Mouse (Mus musculus) heart, embryonic 16.5 days (tissue): ENCODE data around the gene Myh9. TPM values are rescaled to one million over a fixed set of nuclear protein-coding genes. Genes with fewer than 3 reads are reported as not detected.

Source experiments
- ATAC-seq: fragments of 200-750 bp; cut with Nextera tagmentation; replicated peaks from 2 replicates; pipeline ENCODE4 v1.8.0; 2017; ENCODE audit warnings: moderate number of reproducible peaks; ENCODE audit not compliant: insufficient read depth, low FRiP score; ENCODE audit errors: extremely low read depth
- H3K27ac ChIP-seq: fragments of 300-500 bp; sonication (generic); 2 replicates; pipeline ENCODE4 v1.5.1; 2014; ENCODE audit warnings: mild to moderate bottlenecking, low read length, control low read depth, moderate library complexity
- H3K27me3 ChIP-seq: fragments of 300-500 bp; sonication (generic); 2 replicates; pipeline ENCODE4 v1.6.1; 2014; ENCODE audit warnings: low read length, mixed read lengths; ENCODE audit not compliant: control insufficient read depth, insufficient read depth
- H3K36me3 ChIP-seq: fragments of 300-500 bp; sonication (generic); 2 replicates; pipeline ENCODE4 v1.6.1; 2014; ENCODE audit not compliant: control insufficient read depth, insufficient read depth
- H3K4me1 ChIP-seq: fragments of 300-500 bp; sonication (generic); 2 replicates; pipeline ENCODE4 v1.6.1; 2014; ENCODE audit warnings: low read length, mixed read lengths; ENCODE audit not compliant: control insufficient read depth, insufficient read depth
- H3K4me2 ChIP-seq: fragments of 300-500 bp; sonication (generic); 2 replicates; pipeline ENCODE4 v1.6.1; 2014; ENCODE audit warnings: low read depth, mild to moderate bottlenecking, control low read depth, low read length
- H3K4me3 ChIP-seq: fragments of 300-500 bp; sonication (generic); 2 replicates; pipeline ENCODE4 v1.5.1; 2014; ENCODE audit warnings: mild to moderate bottlenecking, control low read depth, low read length
- H3K9ac ChIP-seq: fragments of 300-500 bp; sonication (generic); 2 replicates; pipeline ENCODE4 v1.6.1; 2014; ENCODE audit warnings: low read length, control low read depth
- H3K9me3 ChIP-seq: fragments of 300-500 bp; sonication (generic); replicated peaks from 2 replicates; pipeline ENCODE4 v1.6.1; 2016; ENCODE audit warnings: low read length; ENCODE audit not compliant: control insufficient read depth
- WGBS: fragments of 180-500 bp; shearing (Covaris S2); extraction: QIAGEN DNeasy Blood & Tissue Kit; methylation state at CpG from one replicate; pipeline ENCODE4 v1.1.7; 2014; 5-methylcytosine and 5-hydroxymethylcytosine counted together
- polyA plus RNA-seq: library from polyadenylated mRNA; unstranded; fragments of >200 nt; fragmentation: Nextera tagmentation; extraction: Ambion mirVana; gene quantifications from 2 replicates; pipeline ENCODE4 v1.2.1, GENCODE M21; 2015

Gene Myh9
- polyA plus RNA-seq, 1 experiment from 2014 or later, result 22.8 TPM

- H3K9me3 ChIP-seq, result no peaks in the 10 kb centered on the region
- no peaks in the 10 kb centered on the region for H3K27me3 ChIP-seq
- H3K4me2 ChIP-seq, result no peak overlapping the region
- peak overlapping the region; percentile 61 for H3K27ac ChIP-seq
- peak overlapping the region; percentile 29; the same call in 1 of the 2 replicates for H3K9ac ChIP-seq
- no peaks in the 10 kb centered on the region for H3K36me3 ChIP-seq
- peaks cover 17% of the 10 kb centered on the region for H3K4me1 ChIP-seq
- 20% methylated on average over 15 of the region's 17 CpGs for WGBS
- no peak overlapping the region for H3K4me3 ChIP-seq
- peak; percentile 59 for ATAC-seq
Measured at GRCm38 (mm10) chr15:77882797-77883696, 41.1 kb upstream of the Myh9 start.

GRCm38 (mm10) chr15:77882297-77882696, 40.3 kb upstream of the Myh9 start:
- Histone ChIP-seq H3K27me3 (no peaks in the 10 kb centered on the region), H3K36me3 (no peaks in the 10 kb centered on the region), H3K9ac (no peak overlapping the region; the same call in 1 of the 2 replicates), H3K27ac (peak overlapping the region; percentile 33; the same call in 1 of the 2 replicates), H3K9me3 (no peaks in the 10 kb centered on the region), H3K4me3 (no peak overlapping the region), H3K4me2 (no peak overlapping the region), H3K4me1 (peaks cover 17% of the 10 kb centered on the region)
- WGBS, result 56% methylated on average over 6 of the region's 6 CpGs
- no peak for ATAC-seq

DNA sequence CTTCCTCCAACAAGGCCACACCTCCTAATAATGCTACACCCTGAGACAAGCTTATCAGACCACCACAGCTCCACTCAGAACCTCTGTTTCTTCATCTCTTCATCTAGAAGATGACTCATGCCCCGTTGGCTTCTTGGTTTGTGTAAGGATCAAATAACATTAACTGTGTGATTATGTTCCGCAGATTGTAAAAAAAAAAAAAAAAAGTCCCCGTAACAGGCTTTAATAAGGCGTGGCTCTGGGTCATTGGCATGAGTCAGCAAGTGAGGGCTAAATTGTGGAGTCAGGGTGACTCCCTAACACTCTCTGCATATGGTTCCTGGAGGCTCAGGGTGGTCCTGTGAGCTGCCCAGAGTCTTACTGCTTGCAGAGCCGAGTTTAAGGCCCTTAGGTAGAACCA, 39.7 kb upstream of the Myh9 start:
- no peaks in the 10 kb centered on the region for H3K9me3 ChIP-seq
- 52% methylated on average over 5 of the region's 5 CpGs for WGBS
- H3K27ac ChIP-seq, result no peak overlapping the region
- peaks cover 17% of the 10 kb centered on the region for H3K4me1 ChIP-seq
- H3K9ac ChIP-seq, result no peak overlapping the region
- H3K4me2 ChIP-seq, result no peak overlapping the region
- H3K36me3 ChIP-seq, result no peaks in the 10 kb centered on the region
- H3K4me3 ChIP-seq, result no peak overlapping the region
- H3K27me3 ChIP-seq, result no peaks in the 10 kb centered on the region
- no peak for ATAC-seq

- Histone ChIP-seq H3K27ac (no peak overlapping the region), H3K9ac (no peak overlapping the region), H3K36me3 (no peaks in the 10 kb centered on the region), H3K4me3 (no peak overlapping the region), H3K4me2 (no peak overlapping the region), H3K27me3 (no peaks in the 10 kb centered on the region), H3K4me1 (peaks cover 15% of the 10 kb centered on the region), H3K9me3 (no peaks in the 10 kb centered on the region)
- ATAC-seq, result no peak
- 71% methylated on average over 5 of the region's 5 CpGs for WGBS
Measured at GRCm38 (mm10) chr15:77880738-77881137, 38.8 kb upstream of the Myh9 start.

- no peak overlapping the region for H3K4me2 ChIP-seq
- H3K36me3 ChIP-seq, result no peaks in the 10 kb centered on the region
- no peak for ATAC-seq
- no peak overlapping the region for H3K4me3 ChIP-seq
- no peaks in the 10 kb centered on the region for H3K9me3 ChIP-seq
- no peak overlapping the region for H3K27ac ChIP-seq
- no peaks in the 10 kb centered on the region for H3K27me3 ChIP-seq
- H3K4me1 ChIP-seq, result peaks cover 15% of the 10 kb centered on the region
- 85% methylated on average over 3 of the region's 3 CpGs for WGBS
- no peak overlapping the region for H3K9ac ChIP-seq
Measured at GRCm38 (mm10) chr15:77879756-77880155, 37.8 kb upstream of the Myh9 start.

- no peaks in the 10 kb centered on the region for H3K36me3 ChIP-seq
- peaks cover 2% of the 10 kb centered on the region for H3K4me1 ChIP-seq
- H3K27me3 ChIP-seq, result no peaks in the 10 kb centered on the region
- no peak overlapping the region for H3K4me2 ChIP-seq
- WGBS, result 49% methylated on average over 2 of the region's 2 CpGs
- no peaks in the 10 kb centered on the region for H3K9me3 ChIP-seq
- no peak overlapping the region for H3K9ac ChIP-seq
- ATAC-seq, result no peak
- no peak overlapping the region for H3K4me3 ChIP-seq
- no peak overlapping the region for H3K27ac ChIP-seq
Measured at GRCm38 (mm10) chr15:77877209-77877608, 35.2 kb upstream of the Myh9 start.

DNA sequence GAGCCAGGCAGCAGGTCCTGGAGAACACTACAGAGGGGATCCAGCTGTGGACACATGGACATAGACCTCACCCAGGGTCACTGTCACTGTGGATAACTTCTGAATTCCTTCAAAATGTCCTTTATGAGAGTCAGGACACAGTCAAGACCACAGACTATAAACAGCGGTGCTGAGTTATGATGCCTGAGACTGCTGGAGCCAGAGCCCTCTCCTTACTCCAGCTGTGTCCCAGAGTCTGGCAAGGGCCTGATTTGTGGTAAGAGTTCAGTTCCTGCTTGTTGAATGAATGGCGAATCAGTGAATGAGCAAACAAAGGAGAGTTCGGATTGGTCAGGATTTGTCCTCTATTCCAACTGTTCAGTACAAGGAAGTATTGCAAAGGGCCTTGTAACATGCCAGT, 34.7 kb upstream of the Myh9 start:
- no peaks in the 10 kb centered on the region for H3K27me3 ChIP-seq
- no peak overlapping the region for H3K4me2 ChIP-seq
- H3K4me3 ChIP-seq, result no peak overlapping the region
- ATAC-seq, result no peak
- H3K4me1 ChIP-seq, result no peaks in the 10 kb centered on the region
- H3K36me3 ChIP-seq, result no peaks in the 10 kb centered on the region
- H3K27ac ChIP-seq, result no peak overlapping the region
- WGBS, result 77% methylated on average over 3 of the region's 3 CpGs
- no peaks in the 10 kb centered on the region for H3K9me3 ChIP-seq
- no peak overlapping the region for H3K9ac ChIP-seq

DNA sequence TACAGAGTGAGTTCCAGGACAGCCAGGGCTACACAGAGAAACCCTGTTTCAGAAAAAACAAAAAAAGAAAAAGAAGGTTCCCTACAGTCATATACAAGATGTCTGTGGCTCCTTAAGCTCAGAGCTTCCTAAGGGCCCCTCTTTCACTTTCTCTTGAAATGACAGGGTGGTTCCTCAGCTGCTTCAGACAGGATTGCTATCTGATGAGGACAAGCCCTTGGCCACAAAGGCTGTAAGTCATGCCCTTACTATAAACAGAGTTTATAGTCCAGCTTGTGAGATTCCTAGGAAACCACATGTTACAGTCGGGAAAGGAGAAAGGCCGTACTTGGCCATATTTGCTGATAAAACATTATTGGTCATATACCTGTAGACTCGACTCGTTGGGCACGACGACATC, 34.0 kb upstream of the Myh9 start:
- WGBS, result 87% methylated on average over 6 of the region's 6 CpGs
- Histone ChIP-seq H3K4me2 (no peak overlapping the region), H3K36me3 (no peaks in the 10 kb centered on the region), H3K4me1 (no peaks in the 10 kb centered on the region), H3K9me3 (no peaks in the 10 kb centered on the region), H3K9ac (no peak overlapping the region), H3K4me3 (no peak overlapping the region), H3K27me3 (no peaks in the 10 kb centered on the region), H3K27ac (no peak overlapping the region)
- ATAC-seq, result no peak

- 90% methylated on average over 9 of the region's 9 CpGs for WGBS
- Histone ChIP-seq H3K36me3 (no peaks in the 10 kb centered on the region), H3K9me3 (no peaks in the 10 kb centered on the region), H3K9ac (no peak overlapping the region), H3K27me3 (no peaks in the 10 kb centered on the region), H3K4me1 (no peaks in the 10 kb centered on the region), H3K27ac (no peak overlapping the region), H3K4me3 (no peak overlapping the region), H3K4me2 (no peak overlapping the region)
- ATAC-seq, result no peak
Measured at GRCm38 (mm10) chr15:77874807-77875206, 32.8 kb upstream of the Myh9 start.
